Mouse (Mus musculus) erythroblast, embryonic 14.5 days (primary cell): ENCODE measurements around the gene Camkk1. TPM values are rescaled to one million over a fixed set of nuclear protein-coding genes. Genes with fewer than 3 reads are reported as not detected.

ENCODE experiments used
- H3K27me3 ChIP-seq: 2 replicates; pipeline ENCODE4 v1.6.1; 2012; ENCODE audit warnings: inconsistent platforms; ENCODE audit not compliant: control insufficient read depth
- H3K36me3 ChIP-seq: 2 replicates; pipeline ENCODE4 v1.6.1; 2012; ENCODE audit warnings: mild to moderate bottlenecking, inconsistent platforms; ENCODE audit not compliant: control insufficient read depth
- H3K4me1 ChIP-seq: 2 replicates; pipeline ENCODE4 v1.6.1; 2012; ENCODE audit warnings: inconsistent platforms; ENCODE audit not compliant: control insufficient read depth
- H3K4me3 ChIP-seq: replicated peaks from 2 replicates; pipeline ENCODE3; 2012; ENCODE audit warnings: moderate library complexity, mild to moderate bottlenecking, inconsistent platforms
- H3K9me3 ChIP-seq: 2 replicates; pipeline ENCODE4 v1.6.1; 2012; ENCODE audit warnings: low read length, inconsistent platforms, mixed read lengths; ENCODE audit not compliant: control insufficient read depth
- GATA1 ChIP-seq: IDR thresholded peaks from 2 replicates; pipeline ENCODE4 v1.6.1; 2012; ENCODE audit warnings: low read length, inconsistent platforms, mixed read lengths
- TAL1 ChIP-seq: IDR thresholded peaks from 3 replicates; pipeline ENCODE4 v1.6.1; 2012; ENCODE audit warnings: low read length, inconsistent platforms, mixed read lengths
- polyA plus RNA-seq: library from polyadenylated mRNA; stranded (reverse); fragments of >175 nt; gene quantifications from 2 replicates; pipeline ENCODE4 v1.2.3, GENCODE M21; 2012

The Camkk1 gene
- polyA plus RNA-seq, 1 experiment, result 0.01 TPM

GRCm38 (mm10) chr11:72991961-72992360 is 26.8 kb upstream of the Camkk1 start:
- Histone ChIP-seq H3K4me1 (no peaks in the 10 kb centered on the region), H3K27me3 (no peaks in the 10 kb centered on the region), H3K9me3 (no peaks in the 10 kb centered on the region), H3K4me3 (no peak overlapping the region), H3K36me3 (no peaks in the 10 kb centered on the region)
- TF ChIP-seq GATA1 (no peak), TAL1 (no peak)

- Histone ChIP-seq H3K9me3 (no peaks in the 10 kb centered on the region), H3K36me3 (no peaks in the 10 kb centered on the region), H3K4me1 (peaks cover 11% of the 10 kb centered on the region), H3K4me3 (no peak overlapping the region), H3K27me3 (no peaks in the 10 kb centered on the region)
- TF ChIP-seq TAL1, result no peak
- no peak for TF ChIP-seq GATA1
Observed at GRCm38 (mm10) chr11:72996346-72996745, 22.5 kb upstream of the Camkk1 start.

GRCm38 (mm10) chr11:72996781-72997180 is 22.0 kb upstream of the Camkk1 start:
- Histone ChIP-seq H3K4me3 (no peak overlapping the region), H3K27me3 (no peaks in the 10 kb centered on the region), H3K9me3 (no peaks in the 10 kb centered on the region), H3K4me1 (peaks cover 11% of the 10 kb centered on the region), H3K36me3 (no peaks in the 10 kb centered on the region)
- TF ChIP-seq GATA1 (no peak), TAL1 (no peak; the same call in 2 of the 3 replicates)

GRCm38 (mm10) chr11:72997529-72998326 is 21.1 kb upstream of the Camkk1 start:
- no peak overlapping the region for H3K4me3 ChIP-seq
- no peaks in the 10 kb centered on the region for H3K36me3 ChIP-seq
- peaks cover 11% of the 10 kb centered on the region for H3K4me1 ChIP-seq
- TF ChIP-seq GATA1 (no peak), TAL1 (no peak)
- no peaks in the 10 kb centered on the region for H3K27me3 ChIP-seq
- no peaks in the 10 kb centered on the region for H3K9me3 ChIP-seq

- Histone ChIP-seq H3K4me1 (peaks cover 11% of the 10 kb centered on the region), H3K4me3 (no peak within 1 kb of the TSS), H3K9me3 (no peaks in the 10 kb centered on the region), H3K36me3 (no peaks in the 10 kb centered on the region), H3K27me3 (no peaks in the 10 kb centered on the region)
- TF ChIP-seq TAL1, result no peak
- TF ChIP-seq GATA1, result no peak
Observed at GRCm38 (mm10) chr11:72998771-72999170, 20.0 kb upstream of the Camkk1 start, which contains the start of gene P2rx1. TSS of gene P2rx1 (plus strand) at chr11:72999103.

- H3K4me3 ChIP-seq, result no peak overlapping the region
- H3K4me1 ChIP-seq, result peaks cover 11% of the 10 kb centered on the region
- H3K9me3 ChIP-seq, result no peaks in the 10 kb centered on the region
- TF ChIP-seq TAL1 (no peak), GATA1 (no peak)
- no peaks in the 10 kb centered on the region for H3K36me3 ChIP-seq
- no peaks in the 10 kb centered on the region for H3K27me3 ChIP-seq
Observed at GRCm38 (mm10) chr11:73001029-73001428, 17.8 kb upstream of the Camkk1 start.

DNA sequence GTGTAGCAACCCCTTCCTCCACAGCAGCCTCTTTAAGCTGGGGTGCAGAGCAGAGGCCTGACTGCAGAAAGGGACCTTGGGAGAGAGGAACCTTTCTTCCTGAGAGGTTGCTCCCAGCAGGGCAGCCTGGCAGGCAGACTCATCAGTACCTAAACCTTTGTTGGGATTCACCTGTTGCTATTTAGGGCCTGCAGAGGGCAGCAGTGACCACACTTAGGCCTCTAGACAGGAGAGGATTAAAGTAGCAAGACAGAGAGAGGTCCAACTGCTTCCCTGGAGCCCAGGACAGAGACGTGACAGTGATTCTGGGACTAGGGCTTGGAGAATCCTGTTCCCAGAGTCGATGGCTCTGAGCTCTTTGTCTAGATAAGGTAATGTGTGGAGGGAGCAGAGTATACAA is 12.4 kb upstream of the Camkk1 start:
- Histone ChIP-seq H3K27me3 (peaks cover 2% of the 10 kb centered on the region; the same call in 1 of the 2 replicates), H3K36me3 (no peaks in the 10 kb centered on the region), H3K4me3 (no peak overlapping the region), H3K9me3 (no peaks in the 10 kb centered on the region), H3K4me1 (no peaks in the 10 kb centered on the region; the same call in 1 of the 2 replicates)
- TF ChIP-seq GATA1, result no peak
- TF ChIP-seq TAL1, result no peak

GRCm38 (mm10) chr11:73007113-73007512 is 11.7 kb upstream of the Camkk1 start:
- Histone ChIP-seq H3K9me3 (no peaks in the 10 kb centered on the region), H3K27me3 (peaks cover 2% of the 10 kb centered on the region; the same call in 1 of the 2 replicates), H3K4me1 (no peaks in the 10 kb centered on the region; the same call in 1 of the 2 replicates), H3K4me3 (no peak overlapping the region), H3K36me3 (no peaks in the 10 kb centered on the region)
- TF ChIP-seq TAL1 (no peak), GATA1 (no peak)

GRCm38 (mm10) chr11:73007698-73008481 is 10.9 kb upstream of the Camkk1 start:
- no peaks in the 10 kb centered on the region for H3K9me3 ChIP-seq
- no peaks in the 10 kb centered on the region; the same call in 1 of the 2 replicates for H3K4me1 ChIP-seq
- H3K36me3 ChIP-seq, result no peaks in the 10 kb centered on the region
- H3K27me3 ChIP-seq, result peaks cover 2% of the 10 kb centered on the region; the same call in 1 of the 2 replicates
- H3K4me3 ChIP-seq, result no peak overlapping the region
- TF ChIP-seq GATA1, result no peak
- no peak for TF ChIP-seq TAL1
